Mouse (Mus musculus) R1 (cell line): Measurements from ENCODE around the gene Stk4.

Source experiments
- DNase-seq: peaks from one replicate; pipeline ENCODE4 v3.0.0-alpha.2; 2018; ENCODE audit warnings: low read depth, low spot score

Gene Stk4

GRCm38 (mm10) chr2:164174649-164175395, 104.7 kb downstream of the Stk4 start:
- DNase-seq: no peak

- DNase-seq: no peak
These were observed 105.7 kb downstream of the Stk4 start for GRCm38 (mm10) chr2:164175850-164176249.

- DNase-seq: no peak
These were observed 107.7 kb downstream of the Stk4 start for GRCm38 (mm10) chr2:164177831-164178230.

DNA sequence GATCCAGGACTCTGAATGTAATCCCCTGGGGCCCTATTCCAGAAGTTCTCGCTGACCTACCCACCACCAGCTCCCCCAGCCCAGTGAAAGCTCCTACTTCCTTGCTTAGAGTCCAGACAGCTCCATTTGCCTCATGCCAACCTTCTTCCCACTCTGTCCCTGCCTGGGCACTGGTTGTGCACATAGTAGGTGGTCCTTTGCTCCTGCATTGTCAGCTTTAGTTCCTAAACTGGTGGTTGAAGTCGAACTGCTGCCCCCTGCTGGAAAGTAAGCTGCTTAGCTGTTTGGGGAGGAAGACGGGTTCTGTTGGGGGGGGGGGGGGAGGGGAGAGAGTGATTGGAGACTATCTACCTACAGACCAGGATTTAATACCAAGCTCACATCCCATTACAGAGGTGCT, 110.0 kb downstream of the Stk4 start:
- DNase-seq: peak; percentile 62

DNA sequence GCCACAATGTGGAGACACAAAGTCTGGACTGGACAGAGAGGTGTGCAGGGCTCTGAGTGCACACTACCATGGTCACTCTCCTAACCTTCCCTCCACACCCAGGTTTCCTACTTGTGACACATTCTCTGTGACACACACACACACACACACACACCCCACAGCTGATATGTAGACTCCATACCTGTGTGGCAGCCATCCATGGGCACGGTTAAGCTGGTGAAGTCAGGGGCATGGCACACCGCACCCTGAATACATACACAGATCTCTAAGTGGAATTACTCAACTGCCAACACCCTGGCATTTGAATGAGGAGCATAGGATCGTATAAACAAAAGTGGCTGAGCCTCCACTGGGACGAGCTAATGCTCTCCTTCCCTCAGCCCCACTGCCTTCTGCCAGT, 110.6 kb downstream of the Stk4 start:
- no peak for DNase-seq

- DNase-seq: no peak
These were observed 112.7 kb downstream of the Stk4 start, which contains the start of gene Wfdc5 for GRCm38 (mm10) chr2:164182692-164183255. Wfdc5 (minus strand) TSS chr2:164182742.

DNA sequence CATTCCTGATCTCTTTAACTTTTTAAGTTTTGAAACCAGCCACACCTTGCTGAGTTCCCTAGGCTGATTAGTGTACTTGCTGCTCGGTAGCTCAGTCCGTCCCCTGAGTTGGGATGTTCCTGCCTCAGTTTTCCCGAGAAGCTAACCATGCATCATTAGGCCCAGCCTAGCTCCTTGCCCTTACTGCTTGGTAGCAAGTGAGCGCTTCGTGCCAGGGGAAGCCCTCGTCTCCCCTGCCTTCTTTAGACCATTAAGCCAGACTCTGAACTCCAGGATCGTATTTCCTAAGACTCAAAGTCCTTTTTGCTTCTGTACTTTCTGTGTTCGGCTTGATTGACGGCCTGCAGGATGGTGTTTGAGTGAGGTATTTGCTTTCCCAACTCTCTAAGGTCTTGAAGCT, 113.2 kb downstream of the Stk4 start:
- no peak for DNase-seq

GRCm38 (mm10) chr2:164184145-164184719, 114.1 kb downstream of the Stk4 start:
- peak; percentile 53 for DNase-seq

- DNase-seq: peak; percentile 35
These were observed 118.6 kb downstream of the Stk4 start for GRCm38 (mm10) chr2:164188722-164189121.

GRCm38 (mm10) chr2:164190576-164190975, 120.5 kb downstream of the Stk4 start, which contains the start of gene Wfdc12:
Wfdc12 (minus strand) TSS chr2:164190608.
- no peak for DNase-seq

DNA sequence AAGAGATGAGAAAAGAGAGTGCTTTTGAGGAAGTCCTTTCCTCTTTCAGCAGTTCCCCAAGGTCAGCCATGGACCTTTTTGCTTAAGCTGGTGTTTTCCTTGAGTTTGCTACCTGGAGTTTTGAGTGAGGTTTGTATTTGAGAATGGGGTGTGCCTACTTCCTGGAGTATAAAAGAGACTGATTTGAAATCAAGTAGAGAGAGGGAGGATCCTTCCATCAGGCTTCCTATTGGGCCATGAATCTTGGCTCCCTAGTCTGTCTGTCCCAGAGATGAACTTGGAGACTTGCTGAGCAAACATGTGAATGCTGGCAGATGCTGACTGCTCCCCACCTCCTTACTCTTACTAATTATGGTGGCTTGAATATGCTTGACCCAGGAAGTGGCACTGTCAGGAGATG, 122.2 kb downstream of the Stk4 start:
- DNase-seq: no peak

- no peak for DNase-seq
These were observed 125.0 kb downstream of the Stk4 start for GRCm38 (mm10) chr2:164194959-164195630.

DNA sequence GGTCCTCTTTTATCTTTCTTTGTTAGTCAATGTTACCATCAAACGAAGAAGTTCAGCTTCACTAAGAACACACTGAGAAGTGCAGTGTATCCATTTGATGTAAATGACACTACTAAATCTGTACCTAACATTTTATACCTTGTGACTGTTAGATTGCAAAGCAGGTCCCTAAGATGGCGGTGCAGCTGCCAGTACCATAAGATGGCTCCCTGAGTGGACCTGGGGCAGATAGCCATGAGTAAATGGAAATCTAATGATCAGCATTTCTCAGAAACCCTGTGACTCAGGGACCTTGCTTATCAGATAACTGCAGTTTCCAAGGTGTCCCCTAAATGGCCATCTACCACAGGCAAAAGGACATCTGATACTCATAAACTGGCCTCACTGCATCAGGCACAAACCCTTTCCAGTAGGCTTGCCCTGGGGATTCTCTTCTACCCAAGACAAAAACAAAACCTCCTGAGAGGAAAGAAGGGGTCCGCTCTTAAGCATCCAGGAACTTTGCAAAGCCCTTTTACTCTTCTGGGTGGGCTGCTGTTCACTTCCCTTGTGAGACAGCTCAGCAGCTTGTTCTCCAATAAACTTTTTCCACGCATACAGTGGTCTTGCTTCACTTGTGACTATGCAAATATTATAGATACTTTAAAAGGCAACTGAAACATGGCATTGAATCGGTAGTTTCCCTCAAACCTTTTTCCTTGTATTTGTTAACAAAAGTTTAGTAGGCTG, 126.0 kb downstream of the Stk4 start:
- DNase-seq: no peak

DNA sequence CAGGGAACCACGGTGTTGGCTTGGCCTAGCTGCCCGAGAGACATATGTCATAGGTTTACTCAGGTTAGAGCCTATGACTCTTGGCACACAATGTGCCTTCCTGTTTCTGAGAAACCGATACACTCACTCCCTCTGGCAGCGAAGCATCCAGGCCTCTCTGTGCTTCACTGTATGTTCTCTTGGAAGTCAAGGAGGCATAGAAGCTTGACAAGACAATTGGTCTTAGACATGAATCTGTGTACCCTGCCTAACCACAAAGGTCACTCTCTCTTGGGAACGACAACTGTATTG, 126.5 kb downstream of the Stk4 start:
- no peak for DNase-seq

GRCm38 (mm10) chr2:164199626-164200327, 129.7 kb downstream of the Stk4 start, which contains the start of gene Wfdc15a:
Wfdc15a (minus strand) TSS chr2:164200130.
- peak; percentile 60 for DNase-seq
